Mouse (Mus musculus) sigmoid colon, adult 10 weeks (tissue): ENCODE measurements around the gene Gm5890. TPM values are rescaled to one million over a fixed set of nuclear protein-coding genes. Genes with fewer than 3 reads are reported as not detected.

Experiments
- polyA plus RNA-seq: library from polyadenylated mRNA; stranded (reverse); fragments of 350-450 nt; fragmentation: Illumina TruSeq; extraction: RNeasy Lipid Tissue Mini Kit (QIAGEN cat#74804); gene quantifications from one replicate; pipeline ENCODE4 v1.2.3, GENCODE M21; 2014; ENCODE audit warnings: low read depth, low replicate concordance

Gene Gm5890
- not detected for polyA plus RNA-seq

GRCm38 (mm10) chr7:20262734-20263133 lies at the start of gene Gm5890:
Gm5890 (minus strand) TSS chr7:20262834.

GRCm38 (mm10) chr7:20233728-20234127 lies 28.9 kb downstream of the Gm5890 start, which contains the start of gene Gm4498:
Gm4498 (minus strand) TSS chr7:20233828.

Other genes with a start within 250 kb of the Gm5890 start
- gene Vmn1r91, start 163.2 kb downstream of the Gm5890 start, polyA plus RNA-seq, result 0.76 TPM
- not detected for gene Gm16442, start 140.3 kb downstream of the Gm5890 start, polyA plus RNA-seq
- gene Vmn1r93, start 123.7 kb downstream of the Gm5890 start, polyA plus RNA-seq, result not detected
- gene Vmn1r94, start 94.5 kb downstream of the Gm5890 start, polyA plus RNA-seq, result not detected
- not detected for gene Vmn1r95, start 69.1 kb downstream of the Gm5890 start, polyA plus RNA-seq
- not detected for gene Gm6164, start 57.2 kb downstream of the Gm5890 start, polyA plus RNA-seq
- not detected for gene Gm4498, start 29.0 kb downstream of the Gm5890 start, polyA plus RNA-seq
- not detected for gene Gm4133, start 71.2 kb upstream of the Gm5890 start, polyA plus RNA-seq
- not detected for gene Gm5728, start 112.6 kb upstream of the Gm5890 start, polyA plus RNA-seq
- gene Vmn1r100, start 155.1 kb upstream of the Gm5890 start, polyA plus RNA-seq, result not detected
- gene Vmn1r101, start 179.8 kb upstream of the Gm5890 start, polyA plus RNA-seq, result not detected
- not detected for gene Gm10670, start 212.1 kb upstream of the Gm5890 start, polyA plus RNA-seq
- gene Vmn1r103, start 247.7 kb upstream of the Gm5890 start, polyA plus RNA-seq, result not detected